Mouse (Mus musculus): ENCODE measurements around the gene Tshz3.

Tshz3 gene

GRCm38 (mm10) chr7:36784243-36784773 is 86.4 kb downstream of the Tshz3 start:
- DNase-seq (ENCODE audit: low read depth, low spot score) = no peak

- DNase-seq (ENCODE audit: low read depth, low spot score) = no peak
Observed at GRCm38 (mm10) chr7:36786713-36787421, 88.9 kb downstream of the Tshz3 start.

DNA sequence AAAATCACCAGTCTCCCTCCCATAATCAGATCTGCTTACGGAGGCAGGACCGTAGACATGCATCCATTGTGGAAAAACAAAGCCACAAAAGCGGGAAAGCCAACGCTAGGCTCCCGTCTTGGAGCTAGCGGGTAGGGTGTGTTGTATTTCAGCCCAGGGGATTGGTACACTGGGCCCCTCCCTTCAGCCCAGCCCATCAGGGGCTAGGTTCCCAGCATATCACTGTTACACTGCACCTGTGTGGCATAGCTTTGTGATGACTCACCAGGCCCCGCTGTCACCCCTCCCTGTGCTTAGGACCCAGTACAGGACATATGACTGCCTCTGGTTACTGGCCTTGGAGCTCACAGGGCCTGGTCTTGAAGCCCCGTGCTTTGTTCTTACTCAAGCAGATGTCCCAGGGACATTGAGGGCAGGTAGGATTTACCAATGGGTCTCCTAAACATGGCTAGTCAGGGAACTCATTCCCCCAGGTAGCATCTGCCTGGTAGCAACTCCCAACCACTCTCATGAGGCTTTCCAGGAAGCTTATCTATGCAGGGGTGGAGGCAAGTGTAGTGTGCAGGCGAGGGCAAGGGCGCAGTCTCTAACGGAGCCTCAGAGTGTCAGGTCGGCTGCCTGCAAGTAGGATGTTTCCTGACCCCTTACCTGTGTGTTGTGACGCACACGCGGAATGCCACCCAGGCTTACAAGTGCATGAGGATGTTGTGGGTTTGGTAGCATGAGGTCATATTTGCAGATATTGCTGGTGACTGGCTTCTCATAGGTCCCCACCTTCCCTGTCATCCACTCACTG is 98.7 kb downstream of the Tshz3 start:
- no peak for DNase-seq (ENCODE audit: low read depth, low spot score)

Measured in CD4-positive, CD25-positive, alpha-beta regulatory T cell, adult 2 months (primary cell).